Mouse (Mus musculus) cortical plate, adult 2 months (tissue): ENCODE measurements at regions not wholly inside any gene's neighbourhood (a gene's known extent, or its start where the extent isn't known, plus 50 kb on each side); places are given as distances from the start of the nearest gene placed in this dataset.

Experiments
- H3K27ac ChIP-seq: fragments of 200-500 bp; 2 replicates; pipeline ENCODE4 v1.5.1; 2012; ENCODE audit warnings: low read length, control low read depth, inconsistent platforms; ENCODE audit not compliant: insufficient read depth
- H3K4me1 ChIP-seq: fragments of 200-500 bp; 2 replicates; pipeline ENCODE4 v1.6.1; 2011; ENCODE audit warnings: low read length; ENCODE audit not compliant: control insufficient read depth, insufficient read depth
- H3K4me3 ChIP-seq: fragments of 200-500 bp; 2 replicates; pipeline ENCODE4 v1.5.1; 2011; ENCODE audit warnings: mild to moderate bottlenecking, low read length, control low read depth; ENCODE audit not compliant: insufficient read depth
- CTCF ChIP-seq: fragments of 200-500 bp; IDR thresholded peaks from 2 replicates; pipeline ENCODE4 v1.5.1; 2011; ENCODE audit warnings: mild to moderate bottlenecking, control low read depth, low read length; ENCODE audit not compliant: insufficient read depth; ENCODE audit errors: extremely low read depth
- POLR2A ChIP-seq: fragments of 200-500 bp; IDR thresholded peaks from 2 replicates; pipeline ENCODE4 v1.6.1; 2011; ENCODE audit warnings: mild to moderate bottlenecking, low read length, control low read depth; ENCODE audit not compliant: insufficient read depth; ENCODE audit errors: extremely low read depth

DNA sequence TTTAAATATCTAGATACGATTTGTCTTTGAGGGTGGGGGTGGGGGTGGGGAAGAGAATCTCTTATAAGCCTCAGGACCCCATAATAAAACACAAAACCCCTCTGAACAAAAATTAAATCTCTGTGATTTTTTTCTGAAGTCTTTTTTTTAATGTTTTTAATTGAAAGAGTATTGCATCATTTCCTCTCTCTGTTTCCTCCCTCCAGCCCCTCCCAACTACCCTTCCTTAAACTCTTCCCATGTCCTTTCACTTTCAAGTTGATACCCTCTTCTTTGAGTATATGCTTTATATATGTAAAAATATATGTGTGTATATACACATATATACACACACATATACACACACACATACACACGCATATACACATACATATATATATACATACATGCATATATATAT is 58.6 kb upstream of the Mbip start:
- TF ChIP-seq POLR2A = no peak
- TF ChIP-seq CTCF = no peak
- H3K4me1 ChIP-seq = no peaks in the 10 kb centered on the region
- H3K27ac ChIP-seq = no peak overlapping the region
- H3K4me3 ChIP-seq = no peak overlapping the region

DNA sequence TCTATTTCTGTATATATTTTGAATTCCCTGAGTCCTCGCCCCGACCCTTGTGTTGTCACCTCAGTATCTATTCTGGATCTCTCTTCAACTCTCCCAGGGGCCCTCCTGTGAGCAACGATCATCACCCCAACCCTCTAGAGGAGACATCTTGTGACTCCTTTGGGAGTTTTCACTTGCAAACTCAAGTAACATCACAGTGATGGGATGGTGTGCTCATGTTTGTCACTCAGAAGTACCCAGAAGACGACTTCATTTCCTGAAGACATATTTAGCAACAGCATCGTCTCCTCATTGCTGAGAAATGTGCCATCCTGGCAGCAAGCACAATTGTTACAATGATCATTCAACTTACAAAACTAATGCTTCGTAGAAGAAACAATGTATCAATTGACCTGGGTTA is 57.9 kb upstream of the Mbip start:
- Histone ChIP-seq H3K4me1 (no peaks in the 10 kb centered on the region), H3K27ac (no peak overlapping the region), H3K4me3 (no peak overlapping the region)
- TF ChIP-seq POLR2A (no peak), CTCF (no peak)

DNA sequence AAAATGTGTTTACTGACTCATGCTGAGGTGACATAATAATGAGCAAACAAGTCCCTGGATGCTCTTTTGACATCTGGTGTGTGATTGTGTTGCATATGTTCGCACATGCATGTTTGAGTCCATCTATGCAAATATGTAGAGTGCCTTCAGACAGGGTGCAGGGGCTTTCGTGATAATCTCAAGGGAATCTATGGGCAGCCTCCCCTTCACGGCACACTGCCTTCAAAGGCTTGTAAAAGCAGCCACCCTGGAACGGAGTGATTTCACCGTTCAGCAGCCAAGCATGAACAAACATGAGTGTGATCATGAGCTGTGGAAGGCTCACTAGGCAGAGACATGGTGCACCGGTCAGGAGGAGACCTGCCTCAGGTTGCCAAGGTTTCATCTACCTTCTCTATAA is 57.1 kb upstream of the Mbip start:
- Histone ChIP-seq H3K4me1 (no peaks in the 10 kb centered on the region), H3K27ac (no peak overlapping the region), H3K4me3 (no peak overlapping the region)
- TF ChIP-seq POLR2A = no peak
- no peak for TF ChIP-seq CTCF

DNA sequence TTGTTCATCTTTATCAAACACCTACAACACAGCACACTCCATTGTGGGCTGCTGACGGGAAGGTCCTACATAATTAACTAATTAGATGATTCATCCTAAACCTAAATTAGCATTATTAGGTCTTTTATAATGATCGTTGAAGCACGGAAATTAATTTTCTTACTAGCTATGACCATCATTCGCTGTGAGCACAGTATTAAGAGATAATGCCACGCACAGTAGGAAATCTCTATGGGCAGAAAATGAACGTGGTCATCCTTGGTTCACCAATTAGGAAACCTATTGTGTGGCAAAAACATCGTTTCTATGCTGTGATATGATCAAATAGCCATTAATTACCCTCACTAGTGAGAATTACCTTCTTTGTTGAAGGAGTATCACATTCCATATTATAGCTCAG is 56.4 kb upstream of the Mbip start:
- no peak for TF ChIP-seq CTCF
- no peak for TF ChIP-seq POLR2A
- Histone ChIP-seq H3K27ac (no peak overlapping the region), H3K4me3 (no peak overlapping the region), H3K4me1 (no peaks in the 10 kb centered on the region)
